Mouse (Mus musculus): ENCODE measurements at regions not wholly inside any gene's neighbourhood (a gene's known extent, or its start where the extent isn't known, plus 50 kb on each side); places are given as distances from the start of the nearest gene placed in this dataset.

DNA sequence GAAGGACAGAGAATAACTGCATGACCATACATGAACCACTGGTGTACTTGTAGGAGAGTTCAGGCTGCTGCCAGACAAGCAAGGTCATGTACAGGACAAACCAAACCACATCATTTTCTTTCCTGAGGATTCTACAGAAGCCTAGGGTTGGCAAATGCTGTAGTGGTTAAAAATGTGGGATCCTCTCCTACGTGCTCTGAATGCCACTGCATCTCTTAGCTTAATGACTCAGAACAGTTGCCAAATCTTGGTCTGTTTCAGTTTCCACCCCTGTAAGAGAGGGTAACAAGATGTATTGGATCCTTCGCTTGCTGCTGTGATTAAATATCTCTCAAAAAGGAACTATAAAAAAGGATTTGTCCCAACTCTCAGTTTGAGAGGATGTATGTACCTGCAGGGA, 938.1 kb downstream of the 4930444P10Rik start:
- intact Hi-C loops (cut with DNase I): no loop called here

DNA sequence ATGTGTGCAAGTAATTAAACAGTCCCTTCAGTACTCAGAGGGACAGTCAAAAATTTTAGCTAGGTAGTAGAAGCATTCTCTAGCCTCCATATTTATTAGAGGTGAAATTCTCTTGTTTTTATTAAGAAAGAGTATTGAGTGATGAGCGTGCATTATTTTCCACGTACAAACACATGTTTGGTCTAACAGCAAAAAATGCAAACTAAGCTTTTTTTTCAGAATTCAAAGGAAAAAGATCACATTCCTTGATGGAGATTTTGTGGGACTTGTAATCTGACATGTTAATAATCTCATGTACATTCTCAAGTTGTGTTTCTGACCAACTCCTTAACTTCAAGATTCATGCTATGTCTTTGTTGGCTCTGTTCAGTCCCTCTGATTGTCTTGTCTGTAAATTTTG, 939.2 kb downstream of the 4930444P10Rik start:
- intact Hi-C loops (cut with DNase I): no loop called here
- no peak for DNase-seq (ENCODE audit: low spot score in 2 of 2)

More for the DNA sequence above, 938.1 kb downstream of the 4930444P10Rik start:
- no peak for DNase-seq (ENCODE audit: low spot score in 2 of 2)

DNA sequence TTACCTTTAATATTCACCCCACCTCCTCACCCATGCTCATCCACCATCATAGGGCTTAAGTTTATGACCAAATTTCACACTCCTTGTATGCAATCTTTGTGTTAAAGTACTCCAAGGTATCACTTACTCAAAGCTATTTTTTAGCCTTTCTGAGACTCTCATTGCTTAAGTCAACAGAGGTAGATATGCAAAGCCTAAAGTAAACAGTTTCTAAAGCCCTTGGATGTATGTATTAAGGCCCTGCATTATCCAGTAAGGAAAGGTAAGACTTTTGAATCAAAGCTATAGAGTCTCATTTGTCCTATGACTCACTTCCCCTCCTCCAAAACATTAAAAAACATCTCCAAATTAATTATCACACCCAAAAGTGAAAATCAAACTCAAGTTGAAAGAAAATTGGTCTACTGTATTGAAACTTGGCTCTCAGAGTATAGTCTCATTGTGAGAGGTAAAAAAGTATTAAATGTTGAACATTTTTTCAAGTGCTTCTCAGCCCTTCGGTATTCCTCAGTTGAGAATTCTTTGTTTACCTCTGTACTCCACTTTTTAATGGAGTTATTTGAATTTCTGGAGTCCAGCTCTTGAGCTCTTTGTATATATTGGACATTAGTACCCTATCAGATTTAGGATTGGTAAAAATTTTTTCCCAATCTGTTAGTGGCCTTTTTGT, 949.1 kb downstream of the 4930444P10Rik start:
- intact Hi-C loops (cut with DNase I): no loop called here
- DNase-seq (ENCODE audit: low spot score in 2 of 2): no peak

DNA sequence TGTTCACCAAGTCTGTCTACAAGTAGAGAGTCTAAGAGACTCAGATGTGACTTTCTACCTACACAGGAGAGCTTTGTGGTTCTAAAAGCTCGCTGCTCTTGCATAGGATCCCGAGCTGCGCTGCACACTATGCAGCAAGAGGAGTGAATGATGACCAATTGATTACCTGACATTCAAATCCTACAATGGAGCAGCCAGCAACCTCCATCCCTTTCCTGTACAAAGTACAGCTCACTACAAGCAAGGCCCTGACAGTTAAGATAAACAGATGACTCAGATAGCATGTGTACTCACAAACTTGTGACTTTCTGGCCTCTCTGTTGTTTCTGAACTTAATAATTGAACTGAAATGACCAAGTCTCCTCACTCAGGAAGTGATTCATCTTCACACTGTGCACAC, 974.7 kb downstream of the 4930444P10Rik start:
- DNase-seq (ENCODE audit: low spot score in 2 of 2): no peak
- intact Hi-C loops (cut with DNase I): no loop called here

DNA sequence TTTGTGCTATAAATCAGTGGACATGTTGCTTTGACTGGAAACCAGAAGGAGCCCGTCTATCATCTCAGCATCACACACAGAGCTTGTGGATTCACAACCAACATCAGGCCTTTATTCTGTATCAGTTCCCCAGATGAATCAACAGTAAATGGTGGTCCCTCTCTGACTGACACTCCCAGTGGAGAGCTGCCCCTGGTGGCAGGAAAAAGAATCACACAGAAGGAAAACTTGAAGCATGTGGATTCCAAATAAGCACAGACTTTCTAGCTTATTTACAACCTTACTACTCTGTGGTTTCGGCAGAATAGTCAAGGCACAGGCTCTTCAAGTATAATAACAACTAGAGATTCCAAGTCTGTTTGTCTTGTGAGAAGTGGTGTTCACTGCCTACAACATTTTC, 981.7 kb downstream of the 4930444P10Rik start:
- intact Hi-C loops (cut with DNase I): no loop called here
- DNase-seq (ENCODE audit: low spot score in 2 of 2): no peak

DNA sequence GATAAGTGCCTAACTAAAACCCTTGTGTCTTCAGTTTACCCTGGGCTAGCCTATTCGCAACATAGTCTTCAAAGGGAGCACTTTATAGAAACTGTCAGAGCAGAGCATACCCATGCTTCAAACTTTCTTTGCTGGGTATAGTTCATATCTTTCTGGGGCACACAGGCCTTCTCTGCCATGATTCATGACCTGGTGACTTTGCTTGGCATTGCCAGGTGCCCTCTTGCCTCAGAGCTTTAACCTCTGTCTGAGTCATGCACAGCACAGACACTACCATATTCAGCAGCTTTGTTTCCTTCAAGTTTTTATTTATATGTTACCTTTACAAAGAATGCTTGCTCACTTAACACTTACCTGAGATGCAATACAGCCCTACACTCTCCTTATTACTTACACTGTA, 1022.8 kb downstream of the 4930444P10Rik start:
- intact Hi-C loops (cut with DNase I): no loop called here
- DNase-seq (ENCODE audit: low spot score in 2 of 2): no peak

DNA sequence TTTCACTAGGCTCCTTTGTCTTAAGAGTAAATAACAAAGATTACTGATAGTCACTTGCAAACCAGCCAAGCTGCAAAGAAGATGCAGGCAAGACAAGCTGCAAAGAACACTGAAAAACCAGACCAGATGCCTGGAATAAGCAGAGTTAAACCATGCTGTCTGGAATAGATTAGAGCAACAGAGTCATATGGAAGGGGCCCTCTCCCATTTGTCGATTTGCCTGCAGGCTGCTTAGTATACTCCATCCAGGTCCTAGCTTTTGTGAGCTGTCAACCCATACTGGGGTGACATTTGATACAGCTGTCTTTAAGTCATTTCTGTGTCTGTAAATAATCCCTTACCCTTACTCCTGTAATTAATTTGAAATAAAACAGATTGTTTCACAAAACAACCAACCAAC, 1059.1 kb downstream of the 4930444P10Rik start:
- DNase-seq (ENCODE audit: low spot score in 2 of 2): no peak
- intact Hi-C loops (cut with DNase I): no loop called here

DNA sequence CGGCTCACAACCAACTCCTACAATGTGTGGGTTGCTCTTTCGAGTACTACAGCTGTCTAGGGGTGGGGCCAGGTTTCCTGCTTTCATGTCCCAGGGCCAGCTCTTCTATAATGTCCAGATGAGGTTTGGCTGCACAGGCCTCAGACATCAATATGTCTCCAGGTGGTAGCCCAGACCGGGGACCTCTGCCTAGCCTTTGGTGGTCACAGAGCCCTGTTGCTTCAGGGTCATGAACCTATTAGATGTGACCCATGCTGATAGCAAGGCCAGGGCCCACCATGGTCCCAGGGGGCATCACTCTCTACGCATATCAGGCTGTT, 1074.7 kb downstream of the 4930444P10Rik start:
- DNase-seq (ENCODE audit: low spot score in 2 of 2): no peak

DNA sequence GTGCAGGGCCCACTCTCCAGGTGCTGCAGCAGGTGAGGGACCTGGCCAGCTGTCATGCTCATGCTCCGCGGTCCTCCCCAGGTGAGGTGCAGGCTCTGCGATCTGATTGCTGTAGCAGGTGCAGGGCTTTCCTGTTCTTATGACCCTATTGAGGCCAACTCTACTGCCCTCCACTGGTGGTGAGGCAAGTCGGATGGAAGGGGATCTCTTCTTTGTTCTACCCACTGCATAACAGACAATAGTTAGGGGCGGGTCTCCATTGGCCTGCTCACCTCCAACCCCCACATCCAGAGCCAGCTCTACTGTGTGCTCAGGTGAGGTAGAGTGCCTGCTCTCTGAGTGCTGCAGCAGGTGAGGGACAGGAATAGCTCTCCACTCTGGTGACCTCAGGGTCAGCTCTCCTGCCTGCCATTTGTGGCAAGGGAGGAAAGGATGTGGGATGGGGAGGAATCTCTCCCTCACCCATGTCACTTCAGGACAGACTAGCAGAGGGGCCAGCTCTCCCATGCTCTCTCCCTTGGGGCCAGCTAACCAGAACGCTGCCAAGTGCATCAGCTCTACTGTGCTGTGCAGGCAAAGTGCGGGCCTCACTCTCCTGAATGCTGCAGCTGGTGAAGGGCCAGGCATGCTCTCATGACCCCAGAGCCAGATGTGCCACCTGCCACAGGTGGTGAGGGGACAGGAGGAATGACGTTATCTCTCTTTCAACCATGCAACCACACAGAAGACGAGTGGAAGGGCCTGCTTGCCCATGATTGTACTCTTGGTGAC, 1075.3 kb downstream of the 4930444P10Rik start:
- DNase-seq (ENCODE audit: low spot score in 2 of 2): no peak
- intact Hi-C loops (cut with DNase I): no loop called here

More for the DNA sequence above, 1074.7 kb downstream of the 4930444P10Rik start:
- intact Hi-C loops (cut with DNase I): no loop called here

DNA sequence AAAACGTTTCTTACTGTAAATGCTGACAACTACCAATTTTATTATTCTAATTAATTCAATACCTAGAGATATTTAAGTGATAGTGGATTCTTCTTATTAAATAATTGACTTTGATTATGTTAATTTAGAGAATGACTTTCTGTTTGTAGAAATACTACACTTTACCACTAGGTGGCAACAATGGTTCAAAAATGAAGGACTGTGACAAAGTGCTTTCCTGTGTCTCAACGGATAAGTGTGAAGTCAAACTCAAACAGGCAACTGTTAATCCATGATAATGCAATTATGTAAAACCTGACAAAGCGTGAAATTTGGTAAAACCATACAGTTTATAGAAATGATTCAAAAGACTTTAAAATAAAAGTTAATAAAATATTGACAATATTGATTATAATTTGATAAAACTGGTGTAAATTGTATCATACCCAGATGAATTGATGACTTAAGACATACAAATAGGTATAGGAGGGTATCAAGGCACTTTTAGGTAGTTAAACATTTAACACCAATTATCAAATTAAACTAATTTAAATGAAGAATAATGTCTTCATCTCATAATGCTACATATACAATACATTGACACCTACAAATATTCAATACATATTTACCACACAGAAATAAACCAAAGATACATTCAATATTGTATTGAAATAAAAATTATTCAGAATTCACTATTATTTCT, 1085.3 kb downstream of the 4930444P10Rik start:
- intact Hi-C loops (cut with DNase I): loop anchor here (2.0 to 10.0 kb wide), 4 partner anchors 613 to 1087 kb away; partner anchors contain the start of gene 4930444P10Rik
- DNase-seq (ENCODE audit: low spot score in 2 of 2): peak; percentile 14 to 64

DNA sequence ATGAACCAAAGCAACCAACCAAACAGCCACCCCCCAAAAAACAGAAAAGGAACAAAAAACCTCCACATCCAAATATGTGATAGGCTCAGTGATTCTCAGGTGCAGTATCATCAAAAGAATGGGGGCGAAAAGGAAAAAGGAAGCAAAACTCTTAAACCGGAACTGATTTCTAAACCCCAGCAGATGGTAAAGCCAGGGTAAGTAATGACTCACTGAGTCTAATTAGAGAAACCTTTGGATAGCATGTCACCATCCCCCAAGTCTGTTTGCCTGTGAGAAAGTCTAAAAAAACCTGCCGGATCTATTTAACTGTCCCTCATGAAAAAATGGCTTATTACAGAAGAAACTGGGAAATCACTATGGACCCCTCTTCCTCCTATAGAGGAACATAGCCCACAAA, 1097.8 kb downstream of the 4930444P10Rik start:
- DNase-seq (ENCODE audit: low spot score in 2 of 2): no peak
- intact Hi-C loops (cut with DNase I): no loop called here

DNA sequence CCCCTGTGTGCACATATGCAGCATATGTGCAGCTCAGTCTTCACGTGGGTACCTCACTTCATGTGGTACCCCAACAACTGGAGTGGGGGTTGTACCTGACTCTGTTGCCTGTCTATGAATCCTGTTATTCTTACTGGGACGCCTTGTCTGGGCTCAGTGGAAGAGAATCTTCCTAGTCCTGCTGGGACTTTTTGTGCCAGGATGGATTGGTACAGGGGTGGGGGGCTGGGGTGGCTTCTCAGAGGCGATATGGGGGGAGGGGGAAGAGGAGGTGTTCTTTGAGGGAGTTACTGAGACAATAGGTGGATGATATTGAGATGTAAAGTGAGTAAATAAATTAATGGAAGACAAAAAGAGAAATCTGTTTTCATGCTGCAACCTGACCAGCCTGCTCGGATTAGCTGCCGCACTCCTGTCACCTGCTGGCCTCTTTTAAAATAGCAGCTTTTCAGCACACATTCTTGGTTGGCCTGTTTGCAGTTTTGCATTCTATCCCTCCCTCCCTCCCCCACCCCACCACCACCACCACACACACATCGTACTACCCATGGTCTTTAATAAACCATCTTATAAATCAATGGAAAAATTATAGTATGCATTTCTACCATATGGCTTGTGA, 1112.9 kb downstream of the 4930444P10Rik start:
- intact Hi-C loops (cut with DNase I): loop anchor here (5.0 kb wide), 1 partner anchor 238 kb away; no protein-coding TSS in a partner anchor
- DNase-seq (ENCODE audit: low spot score in 2 of 2): peak; percentile 5 to 34

Measured in left cerebral cortex, postnatal 14 days (tissue).